Mouse (Mus musculus) stomach, postnatal 0 days (tissue): ENCODE results near the gene Jhy.

ENCODE experiments used
- CTCF ChIP-seq: IDR thresholded peaks from 2 replicates; pipeline ENCODE4 v1.5.1; 2016; ENCODE audit warnings: antibody characterized with exemption, low read depth, mild to moderate bottlenecking, moderate library complexity
- EP300 ChIP-seq: optimal IDR thresholded peaks from 2 replicates; pipeline ENCODE3; 2016; ENCODE audit warnings: antibody characterized with exemption

- no peak for TF ChIP-seq EP300
- TF ChIP-seq CTCF = no peak
These were observed 88.5 kb downstream of the Jhy start for GRCm38 (mm10) chr9:40875431-40875830.
